Mouse (Mus musculus) CH12.LX (cell line): ENCODE measurements at regions not wholly inside any gene's neighbourhood (a gene's known extent, or its start where the extent isn't known, plus 50 kb on each side); places are given as distances from the start of the nearest gene placed in this dataset.

Source experiments
- DNase-seq: peaks from one replicate; pipeline ENCODE4 v3.0.0-alpha.2; 2013; ENCODE audit errors: extremely low read depth
- H3K27ac ChIP-seq: 2 replicates; pipeline ENCODE4 v1.5.1; 2012; ENCODE audit warnings: low read depth, mild to moderate bottlenecking, control low read depth, moderate library complexity; ENCODE audit not compliant: insufficient read depth
- H3K27me3 ChIP-seq: replicated peaks from 2 replicates; pipeline ENCODE3; 2012; ENCODE audit warnings: inconsistent platforms
- H3K36me3 ChIP-seq, 2 experiments: replicated peaks in 1 of 2; 2 replicates each; pipeline versions ENCODE3 to v1.6.1; 2012; ENCODE audit warnings: inconsistent platforms in 1 of 2, low read length in 1 of 2, mild to moderate bottlenecking in 1 of 2, mixed read lengths in 1 of 2, moderate library complexity in 1 of 2; ENCODE audit not compliant: control insufficient read depth in 1 of 2, insufficient read depth in 1 of 2
- H3K4me1 ChIP-seq, 2 experiments: 2 replicates each; pipeline ENCODE4 v1.6.1; 2012; ENCODE audit warnings: inconsistent platforms in 1 of 2, moderate library complexity in 1 of 2; ENCODE audit not compliant: insufficient read depth in 2 of 2, control insufficient read depth in 1 of 2
- H3K4me2 ChIP-seq: 2 replicates; pipeline ENCODE4 v1.6.1; 2012; ENCODE audit warnings: low read depth, mild to moderate bottlenecking, control low read depth; ENCODE audit not compliant: poor library complexity, insufficient read depth, severe bottlenecking
- H3K4me3 ChIP-seq, 3 experiments: fragments of 150-350 bp in 1 of 3; sonication (generic) in 1 of 3; replicated peaks in 1 of 3; 2 replicates each; pipeline versions ENCODE3 to v1.5.1; 2011 to 2012; ENCODE audit warnings: low read depth in 2 of 3, low read length in 2 of 3, mild to moderate bottlenecking in 2 of 3, moderate library complexity in 2 of 3, control low read depth in 1 of 3, improper control_type of control experiment in 1 of 3, inconsistent platforms in 1 of 3, mixed read lengths in 1 of 3; ENCODE audit not compliant: poor library complexity in 1 of 3
- H3K79me2 ChIP-seq: replicated peaks from 2 replicates; pipeline ENCODE4 v1.6.1; 2012; ENCODE audit warnings: mild to moderate bottlenecking, moderate library complexity; ENCODE audit not compliant: control insufficient read depth, poor library complexity, insufficient read depth, severe bottlenecking; ENCODE audit errors: extremely low read depth
- H3K9ac ChIP-seq: 2 replicates; pipeline ENCODE4 v1.6.1; 2012; ENCODE audit warnings: low read depth, mild to moderate bottlenecking, control low read depth, moderate library complexity; ENCODE audit not compliant: insufficient read depth
- H3K9me3 ChIP-seq: replicated peaks from 2 replicates; pipeline ENCODE3; 2012; ENCODE audit warnings: low read length, inconsistent platforms, mixed read lengths
- BHLHE40 ChIP-seq: IDR thresholded peaks from 2 replicates; pipeline ENCODE4 v1.6.1; 2011; ENCODE audit warnings: mild to moderate bottlenecking, low read depth, low read length, improper control_type of control experiment
- HCFC1 ChIP-seq: IDR thresholded peaks from 2 replicates; pipeline ENCODE4 v1.6.1; 2012; ENCODE audit warnings: low read depth, mild to moderate bottlenecking, inconsistent platforms, low read length, improper control_type of control experiment
- JUND ChIP-seq: conservative IDR thresholded peaks from 2 replicates; pipeline ENCODE4 v1.6.1; 2011; ENCODE audit warnings: low read depth, low read length, improper control_type of control experiment
- MXI1 ChIP-seq: IDR thresholded peaks from 2 replicates; pipeline ENCODE4 v1.6.1; 2011; ENCODE audit warnings: mild to moderate bottlenecking, low read depth, low read length, improper control_type of control experiment
- NRF1 ChIP-seq: IDR thresholded peaks from 2 replicates; pipeline ENCODE4 v1.6.1; 2014; ENCODE audit warnings: low read depth, mild to moderate bottlenecking, inconsistent platforms, low read length, improper control_type of control experiment, moderate library complexity
- RCOR1 ChIP-seq: conservative IDR thresholded peaks from 2 replicates; pipeline ENCODE4 v1.6.1; 2012; ENCODE audit warnings: low read depth, mild to moderate bottlenecking, inconsistent platforms, low read length, improper control_type of control experiment
- ZC3H11A ChIP-seq: IDR thresholded peaks from 2 replicates; pipeline ENCODE4 v1.6.1; 2012; ENCODE audit warnings: low read depth, mild to moderate bottlenecking, inconsistent platforms, low read length, improper control_type of control experiment
- ZKSCAN1 ChIP-seq: IDR thresholded peaks from 2 replicates; pipeline ENCODE4 v1.6.1; 2012; ENCODE audit warnings: low read depth, inconsistent platforms, low read length, improper control_type of control experiment, borderline replicate concordance
- ZMIZ1 ChIP-seq: IDR thresholded peaks from 2 replicates; pipeline ENCODE4 v1.6.1; 2012; ENCODE audit warnings: low read depth, mild to moderate bottlenecking, inconsistent platforms, low read length, improper control_type of control experiment
- dilution Hi-C: fragments of 300-500 bp; cut with MboI; formaldehyde crosslinking; loops from 2 replicates; pipeline ENCODE4 v1.14.3; 2020; ENCODE audit warnings: low sequenced_read_pairs; ENCODE audit not compliant: extremely low pct_unique_long_range_greater_than_20kb, extremely low pct_ligation_motif_present
- in situ Hi-C: fragments of 300-500 bp; cut with MboI; formaldehyde crosslinking; loops from 3 replicates; pipeline ENCODE4 v1.14.3; 2019; ENCODE audit warnings: low sequenced_read_pairs, low pct_ligation_motif_present, low pct_unique_long_range_greater_than_20kb, mixed read lengths

DNA sequence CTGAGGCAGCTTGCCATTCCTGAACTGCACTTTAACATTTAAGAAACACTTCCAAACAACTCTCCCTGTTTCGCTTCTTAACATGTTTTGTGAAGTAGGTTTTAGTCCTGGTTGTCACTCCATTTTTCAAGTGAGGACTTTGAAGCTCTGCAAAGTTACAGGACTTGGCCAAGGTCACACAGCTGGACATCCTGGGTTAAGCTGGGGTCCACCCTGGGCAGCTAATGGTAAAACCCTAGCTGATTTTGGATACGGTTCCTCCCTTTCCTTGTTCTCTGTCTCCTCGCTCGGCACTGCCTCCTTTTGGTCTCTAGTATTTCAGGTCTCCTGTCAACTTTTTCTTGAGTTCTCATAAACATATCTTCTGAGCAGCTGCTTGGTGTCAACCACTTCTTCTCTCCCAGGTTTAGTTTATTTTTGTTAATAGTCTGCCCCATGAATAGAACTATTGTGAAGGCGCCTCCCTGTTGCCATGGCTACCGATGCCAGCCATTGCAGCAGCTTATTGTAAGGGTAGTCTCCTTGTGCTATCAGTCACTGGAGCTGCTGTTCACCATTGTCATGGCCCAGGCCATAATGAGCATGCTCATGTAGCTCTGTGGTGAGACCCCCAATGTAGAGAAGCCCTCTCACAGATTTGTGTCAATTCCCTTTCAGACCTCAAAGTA is 292.5 kb downstream of the Tmem38b start:
- dilution Hi-C loops (no loop called here), in situ Hi-C loops (no loop called here)
- Histone ChIP-seq H3K4me3 (no peak overlapping the region), H3K4me1 (no peaks in the 10 kb centered on the region), H3K27ac (no peak overlapping the region), H3K36me3 (no peaks in the 10 kb centered on the region), H3K79me2 (no peaks in the 10 kb centered on the region), H3K4me2 (no peak overlapping the region), H3K27me3 (no peaks in the 10 kb centered on the region), H3K9me3 (no peaks in the 10 kb centered on the region), H3K9ac (no peak overlapping the region)
- TF ChIP-seq HCFC1 (no peak), BHLHE40 (no peak), JUND (no peak), RCOR1 (no peak), NRF1 (no peak), MXI1 (no peak), ZC3H11A (no peak)
- DNase-seq = no peak

DNA sequence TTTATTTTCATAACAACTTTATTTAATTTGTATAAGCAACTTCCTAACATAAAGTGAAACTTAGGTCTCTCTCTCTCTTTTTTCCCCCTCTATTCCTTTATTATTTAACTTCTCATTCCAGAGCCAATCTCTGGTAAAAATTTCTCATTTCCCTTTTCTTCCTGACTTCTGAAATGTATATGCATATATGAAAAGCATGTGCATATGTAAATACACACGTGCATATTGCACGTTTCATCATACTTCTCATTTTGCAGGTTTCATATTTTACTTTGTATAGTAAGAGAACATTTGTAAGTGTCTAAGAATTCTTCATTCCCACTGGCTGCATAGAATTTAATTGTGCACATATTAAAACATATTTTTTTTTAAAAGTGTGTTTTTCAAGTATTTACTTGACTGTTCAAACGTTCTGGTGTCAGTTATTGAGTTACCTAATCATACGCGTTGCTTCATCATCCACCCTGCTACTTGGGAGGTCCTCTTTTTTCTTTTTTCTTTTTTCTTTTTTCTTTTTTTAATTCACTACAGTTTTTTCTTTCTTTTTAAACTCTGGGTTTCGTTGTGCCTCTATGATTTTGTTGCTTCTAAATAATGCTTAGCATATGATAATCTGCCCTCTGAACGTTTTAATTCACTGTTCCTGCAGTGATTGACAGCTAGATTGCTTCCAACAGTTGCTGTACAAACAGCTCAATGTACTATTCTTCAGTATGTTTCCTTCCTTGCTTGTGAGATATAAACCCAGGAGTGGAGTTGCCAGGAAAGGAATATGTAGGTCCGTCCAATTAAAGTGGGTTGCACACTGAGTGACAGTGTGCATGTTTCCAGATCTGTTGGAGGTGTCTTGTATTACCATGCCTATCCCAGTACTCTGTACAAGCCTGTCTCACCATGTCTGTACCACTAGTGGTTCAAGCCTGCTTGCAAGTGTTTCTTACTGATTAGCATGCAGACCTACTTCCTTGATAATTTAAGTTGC is 303.2 kb downstream of the Tmem38b start:
- no peaks in the 10 kb centered on the region for H3K79me2 ChIP-seq
- H3K4me1 ChIP-seq = no peaks in the 10 kb centered on the region
- no peak overlapping the region for H3K4me3 ChIP-seq
- no peak overlapping the region for H3K9ac ChIP-seq
- TF ChIP-seq BHLHE40 (peak; percentile 56), ZKSCAN1 (no peak)
- H3K27me3 ChIP-seq = no peaks in the 10 kb centered on the region
- H3K27ac ChIP-seq = no peak overlapping the region
- dilution Hi-C loops = no loop called here
- H3K36me3 ChIP-seq = no peaks in the 10 kb centered on the region
- H3K4me2 ChIP-seq = no peak overlapping the region
- no peaks in the 10 kb centered on the region for H3K9me3 ChIP-seq
- DNase-seq = no peak
- in situ Hi-C loops = no loop called here

DNA sequence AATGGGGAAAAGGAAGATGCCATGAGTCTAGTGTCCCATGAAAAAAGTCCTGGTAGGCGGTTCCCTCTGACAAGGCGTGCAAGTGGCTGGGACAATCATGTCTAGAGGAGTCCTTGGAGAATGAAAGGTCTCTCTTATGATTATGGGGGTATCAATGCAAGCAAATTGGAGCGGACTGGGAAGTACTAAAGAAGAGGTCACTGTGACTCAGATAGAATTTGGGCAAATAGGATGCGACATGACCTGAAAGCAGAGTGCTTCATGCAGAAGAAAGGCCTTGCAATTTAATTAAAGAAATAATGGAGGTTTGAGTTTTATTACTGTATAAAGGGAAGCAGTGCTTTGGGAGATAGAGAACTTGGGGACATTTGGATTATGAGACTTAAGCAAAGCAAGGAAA is 330.3 kb downstream of the Tmem38b start:
- no peak for DNase-seq
- Histone ChIP-seq H3K4me3 (no peak overlapping the region), H3K36me3 (no peaks in the 10 kb centered on the region), H3K4me1 (no peaks in the 10 kb centered on the region), H3K4me2 (no peak overlapping the region), H3K27me3 (no peaks in the 10 kb centered on the region), H3K9ac (no peak overlapping the region), H3K27ac (no peak overlapping the region), H3K79me2 (no peaks in the 10 kb centered on the region), H3K9me3 (no peaks in the 10 kb centered on the region)
- dilution Hi-C loops (no loop called here), in situ Hi-C loops (no loop called here)
- no peak for TF ChIP-seq ZMIZ1
